Mouse (Mus musculus): ENCODE data around the gene Gm9837.

The Gm9837 gene

GRCm38 (mm10) chr11:53486822-53487594 lies 16.7 kb upstream of the Gm9837 start:
- in situ Hi-C loops (cut with MboI, MseI) = no loop called here

GRCm38 (mm10) chr11:53486351-53486750 lies 16.1 kb upstream of the Gm9837 start:
- in situ Hi-C loops (cut with MboI, MseI) = no loop called here

- in situ Hi-C loops (cut with MboI, MseI) = no loop called here
Observed at GRCm38 (mm10) chr11:53485719-53486118, 15.4 kb upstream of the Gm9837 start.

- in situ Hi-C loops (cut with MboI, MseI) = no loop called here
Observed at GRCm38 (mm10) chr11:53483159-53483891, 13.0 kb upstream of the Gm9837 start.

GRCm38 (mm10) chr11:53481088-53481730 lies 10.9 kb upstream of the Gm9837 start:
- in situ Hi-C loops (cut with MboI, MseI) = no loop called here

- in situ Hi-C loops (cut with MboI, MseI) = no loop called here
Observed at GRCm38 (mm10) chr11:53479783-53480301, 9.6 kb upstream of the Gm9837 start, which contains the start of the genes Gm9945 and Sowaha. Gm9945 (plus strand) TSS chr11:53480166. Sowaha (minus strand) TSS chr11:53480274.

- in situ Hi-C loops (cut with MboI, MseI) = no loop called here
Observed at GRCm38 (mm10) chr11:53479171-53479782, 9.0 kb upstream of the Gm9837 start.

- in situ Hi-C loops (cut with MboI, MseI) = no loop called here
Observed at GRCm38 (mm10) chr11:53478383-53479170, 8.3 kb upstream of the Gm9837 start.

GRCm38 (mm10) chr11:53477833-53478232 lies 7.6 kb upstream of the Gm9837 start:
- in situ Hi-C loops (cut with MboI, MseI) = no loop called here

- in situ Hi-C loops (cut with MboI, MseI) = no loop called here
Observed at GRCm38 (mm10) chr11:53475620-53476019, 5.3 kb upstream of the Gm9837 start.

GRCm38 (mm10) chr11:53472709-53473108 lies 2.4 kb upstream of the Gm9837 start:
- in situ Hi-C loops (cut with MboI, MseI) = no loop called here

- in situ Hi-C loops (cut with MboI, MseI) = loop anchor here (5.0 kb wide), 1 partner anchor 268 kb away; no protein-coding TSS in a partner anchor
Observed at GRCm38 (mm10) chr11:53469294-53469967, 848 bp downstream of the Gm9837 start.

GRCm38 (mm10) chr11:53466231-53466971 lies 3.9 kb downstream of the Gm9837 start:
- in situ Hi-C loops (cut with MboI, MseI) = loop anchor here (5.0 kb wide), 1 partner anchor 271 kb away; no protein-coding TSS in a partner anchor

GRCm38 (mm10) chr11:53463551-53464424 lies 6.5 kb downstream of the Gm9837 start:
- in situ Hi-C loops (cut with MboI, MseI) = no loop called here

- in situ Hi-C loops (cut with MboI, MseI) = no loop called here
Observed at GRCm38 (mm10) chr11:53461727-53462126, 8.6 kb downstream of the Gm9837 start.

GRCm38 (mm10) chr11:53460192-53460591 lies 10.1 kb downstream of the Gm9837 start:
- in situ Hi-C loops (cut with MboI, MseI) = no loop called here

GRCm38 (mm10) chr11:53458996-53459395 lies 11.3 kb downstream of the Gm9837 start:
- in situ Hi-C loops (cut with MboI, MseI) = no loop called here

- in situ Hi-C loops (cut with MboI, MseI) = no loop called here
Observed at GRCm38 (mm10) chr11:53457372-53457954, 12.8 kb downstream of the Gm9837 start.
